Mouse (Mus musculus) MEL (cell line): ENCODE measurements around the gene Rbpms2.

Experiments used
- CTCF ChIP-seq, 3 experiments: IDR thresholded peaks in 2 of 3; conservative IDR thresholded peaks in 1 of 3; 2 replicates each; pipeline ENCODE4 v1.5.1; 2011 to 2012; ENCODE audit warnings: low read length in 3 of 3, low read depth in 2 of 3, mild to moderate bottlenecking in 2 of 3, improper control_type of control experiment in 1 of 3, inconsistent platforms in 1 of 3, mixed read lengths in 1 of 3, moderate library complexity in 1 of 3; ENCODE audit not compliant: control insufficient read depth in 1 of 3, insufficient read depth in 1 of 3, poor library complexity in 1 of 3, severe bottlenecking in 1 of 3
- JUND ChIP-seq: IDR thresholded peaks from 2 replicates; pipeline ENCODE4 v1.6.1; 2011; ENCODE audit warnings: low read depth, mild to moderate bottlenecking, improper control_type of control experiment, low read length
- POLR2A ChIP-seq, 2 experiments: IDR thresholded peaks; 2 replicates each; pipeline ENCODE4 v1.6.1; 2011 to 2012; ENCODE audit warnings: low read length in 2 of 2, mild to moderate bottlenecking in 2 of 2, control low read depth in 1 of 2, improper control_type of control experiment in 1 of 2, low read depth in 1 of 2, moderate library complexity in 1 of 2; ENCODE audit not compliant: control insufficient read depth in 1 of 2, insufficient read depth in 1 of 2, poor library complexity in 1 of 2

DNA sequence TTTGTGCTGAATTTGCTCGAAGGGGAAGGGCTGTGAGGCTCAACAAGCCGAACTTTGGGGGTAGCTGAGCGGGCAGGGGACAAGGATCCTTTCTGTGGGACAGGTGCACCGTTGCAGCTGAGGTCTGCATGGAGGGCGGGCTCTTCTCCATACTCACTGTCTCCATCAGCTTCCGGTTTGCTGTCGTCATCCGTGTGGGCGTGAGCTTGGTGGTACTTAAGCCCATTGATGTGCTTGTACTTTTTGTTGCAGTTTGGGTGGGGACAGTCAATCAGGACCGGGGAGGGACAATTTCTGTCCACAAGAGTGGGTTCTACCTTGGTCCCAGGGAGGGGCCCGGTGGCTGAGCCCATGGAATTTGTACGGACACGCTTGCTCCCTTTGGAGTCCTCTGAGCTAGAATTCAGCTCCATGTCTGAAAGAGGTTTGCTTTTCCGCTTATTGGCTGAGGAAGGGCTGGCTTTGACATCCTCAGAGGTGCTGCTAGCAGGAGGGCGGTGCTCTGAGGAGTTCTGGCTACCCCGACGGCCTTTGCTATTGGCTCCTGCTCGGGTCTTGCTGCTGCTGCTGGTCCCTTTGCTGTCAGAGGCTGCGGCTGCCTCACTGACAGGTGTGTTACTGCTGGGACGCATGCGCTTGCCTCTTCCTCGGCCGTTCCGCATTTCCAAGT lies 74.6 kb downstream of the Rbpms2 start:
- TF ChIP-seq CTCF (IDR thresholded peaks at IDR 0.05 in 2 of 3, conservative IDR thresholded peaks at IDR 0.05 in 1 of 3; ENCODE audit: control insufficient read depth in 1 of 3, insufficient read depth in 1 of 3, low read depth in 2 of 3, low read length in 3 of 3, poor library complexity in 1 of 3, severe bottlenecking in 1 of 3), result no peak
- no peak for TF ChIP-seq JUND
- TF ChIP-seq POLR2A (IDR thresholded peaks at IDR 0.05; ENCODE audit: control insufficient read depth in 1 of 2, insufficient read depth in 1 of 2, low read depth in 1 of 2, low read length in 2 of 2, poor library complexity in 1 of 2), result no peak
